Mouse (Mus musculus) ES-E14 (cell line): ENCODE measurements at regions not wholly inside any gene's neighbourhood (a gene's known extent, or its start where the extent isn't known, plus 50 kb on each side); places are given as distances from the start of the nearest gene placed in this dataset.

Experiments
- DNase-seq: peaks from one replicate; pipeline ENCODE4 v3.0.0-alpha.2; 2013; ENCODE audit warnings: low read depth, low spot score
- H3K27ac ChIP-seq: 2 replicates; pipeline ENCODE4 v1.5.1; 2012; ENCODE audit warnings: low read depth, mild to moderate bottlenecking, low read length, moderate library complexity, mixed read lengths; ENCODE audit not compliant: poor library complexity, insufficient read depth, severe bottlenecking
- H3K36me3 ChIP-seq: 2 replicates; pipeline ENCODE4 v1.6.1; 2012; ENCODE audit warnings: mild to moderate bottlenecking, low read length, moderate library complexity, mixed read lengths; ENCODE audit not compliant: control insufficient read depth, poor library complexity, insufficient read depth, severe bottlenecking
- H3K4me1 ChIP-seq, 2 experiments: fragments of 150-350 bp in 1 of 2; sonication (generic) in 1 of 2; 2 replicates each; pipeline ENCODE4 v1.6.1; 2012; ENCODE audit warnings: low read length in 2 of 2, mild to moderate bottlenecking in 1 of 2, mixed read lengths in 1 of 2; ENCODE audit not compliant: control insufficient read depth in 2 of 2, insufficient read depth in 2 of 2, poor library complexity in 1 of 2
- H3K4me3 ChIP-seq, 2 experiments: fragments of 150-350 bp in 1 of 2; sonication (generic) in 1 of 2; 2 replicates each; pipeline ENCODE4 v1.5.1; 2012; ENCODE audit warnings: low read length in 2 of 2, low read depth in 1 of 2, mild to moderate bottlenecking in 1 of 2, mixed read lengths in 1 of 2; ENCODE audit not compliant: insufficient read depth in 1 of 2, poor library complexity in 1 of 2, severe bottlenecking in 1 of 2
- H3K9ac ChIP-seq: 2 replicates; pipeline ENCODE4 v1.6.1; 2012; ENCODE audit warnings: low read depth, mild to moderate bottlenecking, low read length, mixed read lengths; ENCODE audit not compliant: poor library complexity, insufficient read depth, severe bottlenecking
- H3K9me3 ChIP-seq: fragments of 150-350 bp; sonication (generic); 2 replicates; pipeline ENCODE4 v1.6.1; 2012; ENCODE audit warnings: low read depth, mild to moderate bottlenecking, low read length; ENCODE audit not compliant: control insufficient read depth, insufficient read depth
- CHD2 ChIP-seq: IDR thresholded peaks from 2 replicates; pipeline ENCODE4 v1.6.1; 2014; ENCODE audit warnings: mild to moderate bottlenecking, low read depth, low read length, inconsistent platforms
- HCFC1 ChIP-seq: IDR thresholded peaks from 2 replicates; pipeline ENCODE4 v1.6.1; 2012; ENCODE audit warnings: low read length, inconsistent platforms, borderline replicate concordance; ENCODE audit not compliant: insufficient read depth
- MAFK ChIP-seq: IDR thresholded peaks from 2 replicates; pipeline ENCODE4 v1.6.1; 2014; ENCODE audit warnings: mild to moderate bottlenecking, low read depth, low read length, inconsistent platforms; ENCODE audit not compliant: insufficient read depth
- ZC3H11A ChIP-seq: IDR thresholded peaks from 2 replicates; pipeline ENCODE4 v1.6.1; 2012; ENCODE audit warnings: low read depth, mild to moderate bottlenecking, inconsistent platforms, low read length, borderline replicate concordance
- ZNF384 ChIP-seq: IDR thresholded peaks from 2 replicates; pipeline ENCODE4 v1.6.1; 2012; ENCODE audit warnings: low read depth, low read length, inconsistent platforms
- in situ Hi-C, 2 experiments: fragments of 600-800 bp; cut with MboI; formaldehyde crosslinking; loops; one replicate each; pipeline ENCODE4 v1.15.1; 2025; ENCODE audit warnings: low sequenced_read_pairs in 2 of 2, inconsistent platforms in 1 of 2; ENCODE audit not compliant: unreplicated experiment in 2 of 2

- Histone ChIP-seq H3K9ac (no peak overlapping the region), H3K4me3 (no peak overlapping the region), H3K27ac (no peak overlapping the region), H3K36me3 (no peaks in the 10 kb centered on the region), H3K4me1 (no peaks in the 10 kb centered on the region), H3K9me3 (peaks cover 2% of the 10 kb centered on the region)
- in situ Hi-C loops, result no loop called here
- DNase-seq, result peak; percentile 2
- TF ChIP-seq ZNF384 (no peak), MAFK (no peak), ZC3H11A (no peak)
These were observed 261.4 kb upstream of the Klf3 start for GRCm38 (mm10) chr5:64541765-64542164.

GRCm38 (mm10) chr5:64555931-64556330 lies 247.3 kb upstream of the Klf3 start:
- DNase-seq, result no peak
- Histone ChIP-seq H3K36me3 (no peaks in the 10 kb centered on the region), H3K4me1 (no peaks in the 10 kb centered on the region), H3K9me3 (0 out of 2 replicates have a peak, but pooled peaks cover 3% of the 10 kb centered on the region), H3K4me3 (no peak overlapping the region), H3K9ac (no peak overlapping the region), H3K27ac (no peak overlapping the region)
- no peak for TF ChIP-seq ZNF384
- no peak for TF ChIP-seq ZC3H11A
- no peak for TF ChIP-seq CHD2
- TF ChIP-seq HCFC1, result no peak
- no peak for TF ChIP-seq MAFK
- in situ Hi-C loops, result no loop called here

- H3K9me3 ChIP-seq, result peaks cover 9% of the 10 kb centered on the region
- no peak overlapping the region for H3K4me3 ChIP-seq
- H3K4me1 ChIP-seq, result no peaks in the 10 kb centered on the region
- H3K36me3 ChIP-seq, result peaks cover 3% of the 10 kb centered on the region; the same call in 1 of the 2 replicates
- H3K9ac ChIP-seq, result no peak overlapping the region
- TF ChIP-seq MAFK (no peak), CHD2 (no peak), ZNF384 (no peak), ZC3H11A (no peak), HCFC1 (no peak)
- DNase-seq, result no peak
- in situ Hi-C loops, result no loop called here
- no peak overlapping the region for H3K27ac ChIP-seq
These were observed 236.5 kb upstream of the Klf3 start for GRCm38 (mm10) chr5:64566451-64567390.

- Histone ChIP-seq H3K27ac (no peak overlapping the region), H3K9me3 (peaks cover 9% of the 10 kb centered on the region), H3K4me3 (no peak overlapping the region), H3K9ac (no peak overlapping the region), H3K4me1 (no peaks in the 10 kb centered on the region), H3K36me3 (peaks cover 3% of the 10 kb centered on the region; the same call in 1 of the 2 replicates)
- DNase-seq, result no peak
- no peak for TF ChIP-seq ZNF384
- no peak for TF ChIP-seq HCFC1
- no peak for TF ChIP-seq ZC3H11A
- no peak for TF ChIP-seq MAFK
- no peak for TF ChIP-seq CHD2
- in situ Hi-C loops, result no loop called here
These were observed 235.4 kb upstream of the Klf3 start for GRCm38 (mm10) chr5:64567813-64568212.
